Mouse (Mus musculus) stomach, embryonic 15.5 days (tissue): ENCODE data around the gene Nab2. TPM values are rescaled to one million over a fixed set of nuclear protein-coding genes. Genes with fewer than 3 reads are reported as not detected.

Experiments
- ATAC-seq: fragments of 200-750 bp; cut with Nextera tagmentation; 2 replicates; pipeline ENCODE4 v1.8.0; 2017; ENCODE audit warnings: low read depth, moderate number of reproducible peaks, moderate TSS enrichment; ENCODE audit not compliant: insufficient read depth, low FRiP score
- H3K27ac ChIP-seq: fragments of 300-500 bp; sonication (generic); 2 replicates; pipeline ENCODE4 v1.5.1; 2015; ENCODE audit warnings: mild to moderate bottlenecking, inconsistent platforms
- H3K27me3 ChIP-seq: fragments of 300-500 bp; sonication (generic); replicated peaks from 2 replicates; pipeline ENCODE4 v1.6.1; 2015; ENCODE audit warnings: inconsistent platforms
- H3K36me3 ChIP-seq: fragments of 300-500 bp; sonication (generic); 2 replicates; pipeline ENCODE4 v1.6.1; 2015; ENCODE audit warnings: inconsistent platforms
- H3K4me1 ChIP-seq: fragments of 300-500 bp; sonication (generic); 2 replicates; pipeline ENCODE4 v1.6.1; 2015; ENCODE audit warnings: inconsistent platforms
- H3K4me2 ChIP-seq: fragments of 300-500 bp; sonication (generic); 2 replicates; pipeline ENCODE4 v1.6.1; 2015; ENCODE audit warnings: mild to moderate bottlenecking, inconsistent platforms
- H3K4me3 ChIP-seq: fragments of 300-500 bp; sonication (generic); replicated peaks from 2 replicates; pipeline ENCODE4 v1.5.1; 2015; ENCODE audit warnings: inconsistent platforms
- H3K9ac ChIP-seq: fragments of 300-500 bp; sonication (generic); 2 replicates; pipeline ENCODE4 v1.6.1; 2015; ENCODE audit warnings: inconsistent platforms
- H3K9me3 ChIP-seq: fragments of 300-500 bp; sonication (generic); 2 replicates; pipeline ENCODE4 v1.6.1; 2016; ENCODE audit warnings: inconsistent platforms
- WGBS: fragments of 180-500 bp; shearing (Covaris S2); methylation state at CpG from one replicate; pipeline ENCODE4 v1.1.7; 2015; 5-methylcytosine and 5-hydroxymethylcytosine counted together
- polyA plus RNA-seq: library from polyadenylated mRNA; unstranded; fragments of >200 nt; fragmentation: Nextera tagmentation; extraction: Ambion mirVana; gene quantifications from 2 replicates; pipeline ENCODE4 v1.2.1, GENCODE M21; 2015

The Nab2 gene
- 10.8 and 13.3 TPM in 2 replicates for polyA plus RNA-seq

DNA sequence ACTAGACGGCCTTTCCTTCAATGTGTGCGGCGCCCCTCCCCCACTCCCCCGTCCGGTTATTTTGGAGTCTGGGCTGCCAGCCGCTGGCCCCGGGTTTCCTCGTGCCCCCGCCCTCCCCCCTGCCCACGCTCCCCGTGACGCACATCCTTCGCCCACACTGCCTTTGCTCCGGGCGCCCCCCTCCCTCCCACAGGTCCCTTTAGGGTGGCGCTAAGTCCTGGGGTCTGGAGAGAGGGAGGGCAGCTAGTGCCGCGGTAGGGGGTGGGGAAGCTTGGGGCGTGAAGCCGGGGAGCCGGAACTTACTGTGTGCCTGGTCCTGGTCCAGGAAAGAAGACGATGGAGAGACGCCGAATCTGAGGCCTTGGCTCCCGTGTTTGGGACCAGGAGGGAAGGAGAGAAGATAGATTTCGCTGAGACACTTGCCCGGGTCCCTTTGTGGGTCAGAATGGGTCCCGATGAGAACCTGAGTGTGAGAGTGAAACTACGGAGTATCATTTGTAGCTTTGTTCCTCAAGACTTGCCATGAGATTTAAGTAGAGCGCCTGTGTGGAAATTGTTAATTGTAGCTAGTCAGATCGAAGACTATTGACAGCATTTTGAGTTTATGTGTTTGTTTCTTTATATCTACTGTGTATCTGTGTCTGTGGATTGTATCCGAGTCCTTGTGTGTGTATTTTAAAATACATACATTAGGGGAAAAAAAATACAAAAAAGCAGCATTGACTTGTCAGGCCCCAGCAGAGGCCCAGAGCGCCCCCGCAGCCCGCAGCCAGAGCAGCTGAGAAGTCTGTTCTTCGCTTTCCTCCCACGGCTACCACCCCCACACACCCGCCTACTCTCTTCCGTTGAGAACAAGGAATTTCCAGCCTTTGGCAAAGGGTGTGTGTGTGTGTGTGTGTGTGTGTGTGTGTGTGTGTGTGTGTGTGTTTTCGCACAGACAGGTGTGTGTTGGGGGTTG is at the start of gene Nab2:
Nab2 (minus strand) TSS at position 476 of the 958 bp plus-strand sequence.
- ATAC-seq = peak; percentile 29
- peak within 1 kb of the TSS; percentile 85 for H3K4me2 ChIP-seq
- H3K4me1 ChIP-seq = peaks cover 35% of the 10 kb centered on the region
- H3K27ac ChIP-seq = peak within 1 kb of the TSS; percentile 94
- H3K4me3 ChIP-seq = peak within 1 kb of the TSS; percentile 65
- no peaks in the 10 kb centered on the region for H3K9me3 ChIP-seq
- H3K9ac ChIP-seq = peak within 1 kb of the TSS; percentile 17; the same call in 1 of the 2 replicates
- no peaks in the 10 kb centered on the region for H3K36me3 ChIP-seq
- WGBS = under 1% methylated on average over 39 of the region's 40 CpGs
- H3K27me3 ChIP-seq = no peaks in the 10 kb centered on the region

DNA sequence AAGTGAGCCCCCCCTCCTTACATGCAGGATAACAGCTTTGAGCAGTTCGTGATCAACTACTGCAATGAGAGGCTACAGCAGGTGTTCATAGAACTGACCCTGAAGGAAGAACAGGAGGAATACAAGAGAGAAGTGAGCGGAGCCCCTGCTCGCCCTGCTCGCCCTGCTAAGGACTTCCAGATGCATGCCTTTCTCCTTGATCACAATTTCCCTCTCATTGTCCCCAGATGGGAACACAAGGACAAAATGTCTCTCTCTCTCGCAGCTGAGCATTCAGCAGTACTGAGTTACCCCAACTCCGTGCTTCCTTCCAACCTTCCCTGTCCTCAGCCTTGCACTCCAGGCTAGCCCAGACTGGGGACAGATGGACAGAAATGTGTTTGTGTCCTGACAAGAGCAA is 44.4 kb upstream of the Nab2 start:
- H3K4me1 ChIP-seq = no peaks in the 10 kb centered on the region
- H3K4me3 ChIP-seq = no peak overlapping the region
- H3K9me3 ChIP-seq = no peaks in the 10 kb centered on the region
- H3K36me3 ChIP-seq = no peaks in the 10 kb centered on the region
- H3K4me2 ChIP-seq = no peak overlapping the region
- no peak overlapping the region for H3K9ac ChIP-seq
- H3K27me3 ChIP-seq = no peaks in the 10 kb centered on the region
- ATAC-seq = no peak
- 75% methylated on average over 6 of the region's 6 CpGs for WGBS
- H3K27ac ChIP-seq = no peak overlapping the region

DNA sequence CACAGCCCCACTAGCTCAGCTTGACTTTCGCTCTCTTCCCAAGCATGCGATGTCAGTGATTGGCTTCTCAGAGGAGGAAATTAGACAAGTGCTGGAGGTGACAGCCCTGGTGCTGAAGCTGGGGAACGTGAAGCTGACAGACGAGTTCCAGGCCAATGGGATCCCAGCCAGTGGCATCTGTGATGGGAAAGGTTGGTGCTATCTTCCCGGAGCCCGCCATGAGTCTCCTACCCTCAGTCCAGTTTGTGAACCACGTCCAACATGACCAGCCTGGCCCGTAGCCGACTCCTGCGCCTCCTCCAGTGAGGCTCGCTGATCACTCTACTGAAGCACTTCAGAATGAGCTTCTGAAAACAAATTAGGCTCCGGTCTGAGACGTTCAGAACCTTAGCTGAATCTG is 42.0 kb upstream of the Nab2 start:
- 77% methylated on average over 13 of the region's 13 CpGs for WGBS
- Histone ChIP-seq H3K4me2 (no peak overlapping the region), H3K36me3 (no peaks in the 10 kb centered on the region), H3K4me1 (no peaks in the 10 kb centered on the region), H3K27me3 (no peaks in the 10 kb centered on the region), H3K4me3 (no peak overlapping the region), H3K9ac (no peak overlapping the region), H3K27ac (no peak overlapping the region), H3K9me3 (no peaks in the 10 kb centered on the region)
- ATAC-seq = no peak

DNA sequence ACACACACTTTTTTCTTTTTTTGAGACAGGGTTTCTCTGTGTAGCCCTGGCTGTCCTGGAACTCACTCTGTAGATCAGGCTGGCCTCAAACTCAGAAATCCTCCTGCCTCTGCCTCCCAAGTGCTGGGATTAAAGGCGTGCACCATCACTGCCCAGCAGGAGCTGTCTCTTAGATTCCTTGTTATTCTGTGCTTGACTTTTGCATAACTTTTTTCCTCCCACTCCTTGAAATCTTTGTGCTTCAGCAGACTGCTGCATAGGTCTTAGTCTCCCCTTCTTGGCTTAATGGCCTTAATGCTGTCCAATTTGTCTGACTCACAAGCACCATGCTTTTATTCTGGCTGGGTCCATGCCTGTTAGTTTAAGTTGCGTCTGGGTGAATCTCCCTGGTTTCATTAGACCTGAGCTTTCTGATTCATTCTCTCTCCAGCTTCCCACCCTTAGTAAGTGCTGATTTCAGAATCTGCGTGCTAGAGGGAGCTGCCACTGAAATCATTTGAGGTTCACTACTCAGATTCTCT is 40.5 kb upstream of the Nab2 start:
- no peak for ATAC-seq
- WGBS = 81% methylated on average over 3 of the region's 3 CpGs
- Histone ChIP-seq H3K36me3 (no peaks in the 10 kb centered on the region), H3K4me1 (0 out of 2 replicates have a peak, but pooled peaks cover 3% of the 10 kb centered on the region), H3K27ac (no peak overlapping the region), H3K27me3 (no peaks in the 10 kb centered on the region), H3K4me3 (no peak overlapping the region), H3K9ac (no peak overlapping the region), H3K9me3 (no peaks in the 10 kb centered on the region), H3K4me2 (no peak overlapping the region)

DNA sequence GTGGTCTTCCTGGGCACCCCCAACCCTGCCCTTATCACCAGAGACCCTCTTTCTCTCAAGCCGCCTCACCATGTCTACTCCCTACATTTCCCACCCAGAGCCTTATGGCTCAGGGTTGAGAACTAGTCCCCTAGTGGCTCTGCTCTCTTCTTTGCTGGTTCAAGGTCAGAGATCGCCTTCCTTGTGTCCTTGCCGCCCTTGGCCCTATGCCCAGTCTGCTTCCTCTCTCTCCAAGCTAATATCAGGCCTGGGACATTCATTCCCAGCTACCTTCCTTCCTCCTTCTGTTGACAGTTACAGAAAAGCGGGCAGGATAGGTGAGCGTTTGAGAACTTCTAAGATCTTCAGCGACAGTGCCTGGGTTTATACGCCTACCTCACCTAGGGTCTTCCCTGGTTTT is 39.4 kb upstream of the Nab2 start:
- no peaks in the 10 kb centered on the region for H3K27me3 ChIP-seq
- H3K9ac ChIP-seq = no peak overlapping the region
- no peaks in the 10 kb centered on the region for H3K36me3 ChIP-seq
- no peaks in the 10 kb centered on the region for H3K9me3 ChIP-seq
- ATAC-seq = no peak
- 81% methylated on average over 7 of the region's 7 CpGs for WGBS
- H3K4me2 ChIP-seq = no peak overlapping the region
- H3K4me3 ChIP-seq = no peak overlapping the region
- no peak overlapping the region for H3K27ac ChIP-seq
- H3K4me1 ChIP-seq = 0 out of 2 replicates have a peak, but pooled peaks cover 3% of the 10 kb centered on the region

DNA sequence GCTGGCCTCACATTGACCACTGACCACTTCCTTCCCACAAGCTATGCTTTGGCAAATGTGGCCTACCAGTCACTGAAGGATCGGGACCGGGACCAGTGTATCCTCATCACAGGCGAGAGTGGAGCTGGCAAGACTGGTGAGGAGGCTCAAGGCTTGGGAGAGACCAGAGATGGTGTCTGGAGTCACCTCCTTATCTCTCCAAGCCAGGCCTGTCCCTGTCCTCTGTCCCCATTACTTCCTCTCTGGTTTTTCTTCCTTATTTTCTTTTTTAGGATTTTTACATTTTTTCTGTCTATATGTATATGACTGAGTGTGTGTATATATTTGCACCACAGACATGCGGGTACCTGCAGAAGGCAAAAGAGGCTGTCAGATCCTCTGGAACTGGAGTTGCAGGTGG is 37.4 kb upstream of the Nab2 start:
- no peak overlapping the region for H3K9ac ChIP-seq
- 0 out of 2 replicates have a peak, but pooled peaks cover 3% of the 10 kb centered on the region for H3K4me1 ChIP-seq
- no peak overlapping the region for H3K4me3 ChIP-seq
- no peak overlapping the region for H3K27ac ChIP-seq
- no peaks in the 10 kb centered on the region for H3K36me3 ChIP-seq
- no peaks in the 10 kb centered on the region for H3K27me3 ChIP-seq
- no peak for ATAC-seq
- no peak overlapping the region for H3K4me2 ChIP-seq
- 87% methylated on average over 4 of the region's 4 CpGs for WGBS
- no peaks in the 10 kb centered on the region for H3K9me3 ChIP-seq

DNA sequence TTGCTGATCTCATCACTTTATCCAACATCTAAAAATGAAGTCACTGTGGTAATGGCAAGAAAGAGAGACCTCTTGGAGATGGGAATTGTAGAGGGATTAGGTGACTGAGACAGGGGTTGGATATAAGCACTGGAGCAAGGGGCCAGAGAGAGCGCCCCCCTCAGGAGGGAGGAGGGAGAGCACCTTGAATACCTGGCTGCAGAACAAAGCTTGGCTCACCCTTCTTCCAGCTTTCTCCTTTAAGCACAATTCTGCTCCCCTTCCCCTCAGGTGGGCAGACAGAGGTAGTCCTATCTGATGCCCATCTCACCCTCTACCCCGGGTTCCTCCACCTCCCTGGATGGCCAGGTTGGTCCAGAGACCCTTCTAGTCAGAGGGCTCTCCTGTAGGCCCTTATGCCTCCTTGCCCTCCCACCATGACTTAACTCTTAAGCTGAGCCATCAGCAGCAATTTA is 36.4 kb upstream of the Nab2 start, which contains the start of gene Myo1a:
Myo1a (plus strand) TSS at position 405 of the 455 bp plus-strand sequence.
- Histone ChIP-seq H3K27me3 (no peaks in the 10 kb centered on the region), H3K4me2 (peak within 1 kb of the TSS; percentile 29; the same call in 1 of the 2 replicates), H3K36me3 (no peaks in the 10 kb centered on the region), H3K4me1 (0 out of 2 replicates have a peak, but pooled peaks cover 3% of the 10 kb centered on the region), H3K9ac (no peak within 1 kb of the TSS), H3K27ac (peak within 1 kb of the TSS; percentile 44; the same call in 1 of the 2 replicates), H3K9me3 (no peaks in the 10 kb centered on the region), H3K4me3 (peak within 1 kb of the TSS; percentile 9; the same call in 1 of the 2 replicates)
- ATAC-seq = no peak
- 55% methylated on average over 2 of the region's 2 CpGs for WGBS

DNA sequence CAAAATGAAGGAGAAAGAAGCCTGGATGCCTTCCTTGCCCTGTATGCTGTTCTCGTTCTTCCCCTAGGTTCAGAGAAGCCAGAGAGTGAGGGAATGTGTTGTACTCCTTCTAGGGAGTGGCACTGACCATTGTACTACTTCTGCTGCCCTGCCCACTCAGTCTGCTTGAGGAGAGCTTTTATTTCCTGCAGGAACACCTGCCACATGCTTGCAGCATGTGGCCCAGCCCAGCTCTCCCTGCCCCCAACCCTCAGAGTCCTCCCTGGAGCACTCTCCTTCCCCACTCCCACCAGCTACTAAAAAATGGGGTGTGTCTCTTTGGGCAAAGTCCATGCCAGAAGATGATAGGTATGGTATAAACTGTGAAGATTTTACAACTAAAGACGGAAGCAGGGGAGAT is 35.9 kb upstream of the Nab2 start:
- Histone ChIP-seq H3K27me3 (no peaks in the 10 kb centered on the region), H3K27ac (peak overlapping the region; percentile 44; the same call in 1 of the 2 replicates), H3K4me2 (peak overlapping the region; percentile 29; the same call in 1 of the 2 replicates), H3K4me1 (0 out of 2 replicates have a peak, but pooled peaks cover 3% of the 10 kb centered on the region), H3K36me3 (no peaks in the 10 kb centered on the region), H3K9me3 (no peaks in the 10 kb centered on the region), H3K4me3 (peak overlapping the region; percentile 9; the same call in 1 of the 2 replicates), H3K9ac (no peak overlapping the region)
- ATAC-seq = peak; percentile 74
- 35% methylated on average over 2 of the region's 2 CpGs for WGBS

DNA sequence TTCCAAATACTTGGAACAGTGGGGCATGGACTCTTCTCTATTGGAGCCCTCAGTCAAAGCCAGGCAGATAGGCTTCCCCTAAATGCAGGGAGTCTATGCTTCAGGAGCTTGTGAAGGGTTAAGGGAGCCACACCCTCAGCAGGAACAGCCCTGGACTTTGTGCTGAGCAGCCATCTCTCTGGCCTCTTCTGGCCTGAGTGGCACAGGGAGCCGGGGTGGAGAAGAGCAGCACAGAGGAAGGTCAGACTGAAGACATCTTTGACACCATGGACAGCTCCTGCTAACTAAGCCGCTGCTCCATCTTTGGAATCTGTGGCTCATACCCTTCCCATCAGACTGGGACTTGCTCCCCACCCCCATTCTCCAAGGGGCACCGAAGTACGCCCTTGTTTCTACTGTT is 34.9 kb upstream of the Nab2 start:
- Histone ChIP-seq H3K4me2 (no peak overlapping the region; the same call in 1 of the 2 replicates), H3K27me3 (no peaks in the 10 kb centered on the region), H3K4me1 (0 out of 2 replicates have a peak, but pooled peaks cover 3% of the 10 kb centered on the region), H3K27ac (no peak overlapping the region), H3K9me3 (no peaks in the 10 kb centered on the region), H3K36me3 (no peaks in the 10 kb centered on the region), H3K9ac (no peak overlapping the region), H3K4me3 (peak overlapping the region; percentile 9; the same call in 1 of the 2 replicates)
- 30% methylated on average over 4 of the region's 4 CpGs for WGBS
- ATAC-seq = no peak

DNA sequence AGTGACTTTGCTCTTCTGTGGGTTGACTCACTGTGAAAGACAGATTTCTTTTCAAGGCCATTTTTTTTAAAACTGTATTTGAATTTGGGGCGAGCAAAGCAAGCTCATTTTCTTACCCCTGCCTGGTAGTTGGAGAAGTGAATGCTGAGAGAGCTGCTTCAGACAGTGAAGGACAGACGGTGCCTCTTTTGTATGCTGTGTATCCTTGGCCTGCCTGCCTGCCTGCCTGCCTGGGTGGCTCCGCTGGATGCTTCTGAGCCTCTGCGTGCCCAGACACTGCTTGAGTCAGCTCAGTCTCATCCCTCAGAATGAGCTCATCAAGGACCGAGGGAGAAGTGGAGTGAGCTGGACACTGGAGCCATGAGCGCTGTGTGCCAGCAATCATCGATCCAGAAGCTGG is 30.6 kb upstream of the Nab2 start:
- H3K4me1 ChIP-seq = no peaks in the 10 kb centered on the region
- H3K9ac ChIP-seq = no peak overlapping the region
- H3K4me2 ChIP-seq = no peak overlapping the region
- no peak overlapping the region for H3K4me3 ChIP-seq
- H3K27me3 ChIP-seq = no peaks in the 10 kb centered on the region
- peaks cover 13% of the 10 kb centered on the region; the same call in 1 of the 2 replicates for H3K36me3 ChIP-seq
- WGBS = 92% methylated on average over 7 of the region's 7 CpGs
- no peak overlapping the region for H3K27ac ChIP-seq
- ATAC-seq = no peak
- no peaks in the 10 kb centered on the region for H3K9me3 ChIP-seq

DNA sequence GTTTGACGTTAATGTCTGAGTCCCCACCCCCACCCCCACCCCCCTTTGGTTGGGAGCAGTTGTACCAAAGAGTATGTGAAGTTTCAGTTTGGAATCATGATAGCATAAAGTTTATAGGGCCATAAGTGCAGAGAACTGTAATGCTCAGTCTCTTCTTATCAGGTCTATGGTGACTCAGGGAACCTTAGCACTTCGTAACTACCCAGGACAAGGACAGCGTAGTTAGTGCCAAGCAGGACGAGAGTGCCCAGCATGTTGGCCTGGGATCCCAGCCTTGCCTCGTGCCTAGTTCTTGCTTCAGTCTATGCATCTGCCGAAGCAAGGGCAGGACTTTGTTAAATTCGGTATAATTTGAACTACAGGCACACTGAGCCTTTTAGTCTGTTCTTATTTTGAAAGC is 27.4 kb upstream of the Nab2 start:
- Histone ChIP-seq H3K27ac (no peak overlapping the region), H3K36me3 (peaks cover 24% of the 10 kb centered on the region)
- WGBS = 91% methylated on average over 7 of the region's 7 CpGs

DNA sequence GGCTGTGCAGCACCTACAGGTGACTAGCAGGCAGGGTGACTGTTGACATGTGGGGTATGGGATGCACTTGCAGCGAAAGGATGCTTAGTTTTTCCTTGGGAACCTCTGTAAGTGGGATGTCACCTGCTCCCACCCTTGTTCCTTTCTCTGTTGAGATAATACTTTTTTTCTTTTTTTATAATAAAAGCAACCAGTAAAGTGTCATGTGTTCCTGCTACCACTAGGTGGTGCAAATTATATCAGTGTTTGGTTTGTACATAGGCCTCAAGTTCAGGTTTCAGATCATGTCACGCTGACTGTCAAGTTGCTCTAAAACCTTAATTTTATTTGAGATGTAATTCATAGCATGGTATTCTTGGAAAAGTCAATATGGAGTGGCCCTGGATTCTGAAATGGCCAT is 26.3 kb upstream of the Nab2 start:
- H3K4me2 ChIP-seq = no peak overlapping the region
- H3K27ac ChIP-seq = no peak overlapping the region
- H3K9ac ChIP-seq = no peak overlapping the region
- peaks cover 25% of the 10 kb centered on the region for H3K36me3 ChIP-seq
- H3K9me3 ChIP-seq = no peaks in the 10 kb centered on the region
- WGBS = 44% methylated on average over 2 of the region's 2 CpGs
- ATAC-seq = peak; percentile 22; the same call in 1 of the 2 replicates
- H3K27me3 ChIP-seq = no peaks in the 10 kb centered on the region
- H3K4me1 ChIP-seq = no peaks in the 10 kb centered on the region
- H3K4me3 ChIP-seq = no peak overlapping the region

More for the DNA sequence above, 27.4 kb upstream of the Nab2 start:
- no peak for ATAC-seq
- Histone ChIP-seq H3K4me1 (no peaks in the 10 kb centered on the region), H3K9ac (no peak overlapping the region), H3K4me2 (no peak overlapping the region), H3K27me3 (no peaks in the 10 kb centered on the region), H3K9me3 (no peaks in the 10 kb centered on the region), H3K4me3 (no peak overlapping the region)
